Mouse (Mus musculus) cortical plate, adult 2 months (tissue): ENCODE measurements around the gene Kera. TPM values are rescaled to one million over a fixed set of nuclear protein-coding genes. Genes with fewer than 3 reads are reported as not detected.

Source experiments
- H3K27ac ChIP-seq: fragments of 200-500 bp; 2 replicates; pipeline ENCODE4 v1.5.1; 2012; ENCODE audit warnings: low read length, control low read depth, inconsistent platforms; ENCODE audit not compliant: insufficient read depth
- H3K4me1 ChIP-seq: fragments of 200-500 bp; 2 replicates; pipeline ENCODE4 v1.6.1; 2011; ENCODE audit warnings: low read length; ENCODE audit not compliant: control insufficient read depth, insufficient read depth
- H3K4me3 ChIP-seq: fragments of 200-500 bp; 2 replicates; pipeline ENCODE4 v1.5.1; 2011; ENCODE audit warnings: mild to moderate bottlenecking, low read length, control low read depth; ENCODE audit not compliant: insufficient read depth
- CTCF ChIP-seq: fragments of 200-500 bp; IDR thresholded peaks from 2 replicates; pipeline ENCODE4 v1.5.1; 2011; ENCODE audit warnings: mild to moderate bottlenecking, control low read depth, low read length; ENCODE audit not compliant: insufficient read depth; ENCODE audit errors: extremely low read depth
- POLR2A ChIP-seq: fragments of 200-500 bp; IDR thresholded peaks from 2 replicates; pipeline ENCODE4 v1.6.1; 2011; ENCODE audit warnings: mild to moderate bottlenecking, low read length, control low read depth; ENCODE audit not compliant: insufficient read depth; ENCODE audit errors: extremely low read depth
- polyA plus RNA-seq: library from polyadenylated mRNA; depleted of rRNA; stranded (reverse); fragments of >200 nt; gene quantifications from 2 replicates; pipeline ENCODE4 v1.2.3, GENCODE M21; 2012; rRNA removed

Gene Kera
- polyA plus RNA-seq, 1 experiment: not detected

GRCm38 (mm10) chr10:97603256-97603655 is 3.4 kb upstream of the Kera start:
- H3K4me3 ChIP-seq: no peak overlapping the region
- H3K4me1 ChIP-seq: no peaks in the 10 kb centered on the region
- TF ChIP-seq POLR2A: no peak
- TF ChIP-seq CTCF: no peak
- H3K27ac ChIP-seq: no peak overlapping the region

- no peak overlapping the region for H3K4me3 ChIP-seq
- no peak overlapping the region for H3K27ac ChIP-seq
- TF ChIP-seq POLR2A: no peak
- no peak for TF ChIP-seq CTCF
- no peaks in the 10 kb centered on the region for H3K4me1 ChIP-seq
Observed at GRCm38 (mm10) chr10:97622328-97622727, 15.6 kb downstream of the Kera start.

- Histone ChIP-seq H3K27ac (no peak overlapping the region), H3K4me1 (no peaks in the 10 kb centered on the region)
- TF ChIP-seq POLR2A: no peak
- TF ChIP-seq CTCF: no peak
Observed at GRCm38 (mm10) chr10:97624381-97624780, 17.7 kb downstream of the Kera start.

GRCm38 (mm10) chr10:97625116-97625515 is 18.4 kb downstream of the Kera start:
- H3K4me1 ChIP-seq: no peaks in the 10 kb centered on the region
- TF ChIP-seq POLR2A: no peak
- no peak for TF ChIP-seq CTCF
- no peak overlapping the region for H3K27ac ChIP-seq
- no peak overlapping the region for H3K4me3 ChIP-seq

More at GRCm38 (mm10) chr10:97624381-97624780, 17.7 kb downstream of the Kera start:
- H3K4me3 ChIP-seq: no peak overlapping the region

GRCm38 (mm10) chr10:97626543-97626942 is 19.9 kb downstream of the Kera start:
- no peaks in the 10 kb centered on the region for H3K4me1 ChIP-seq
- H3K4me3 ChIP-seq: no peak overlapping the region
- no peak overlapping the region for H3K27ac ChIP-seq
- TF ChIP-seq CTCF (no peak), POLR2A (no peak)

GRCm38 (mm10) chr10:97631061-97631460 is 24.4 kb downstream of the Kera start:
- TF ChIP-seq CTCF (no peak), POLR2A (no peak)
- Histone ChIP-seq H3K4me3 (no peak overlapping the region), H3K4me1 (no peaks in the 10 kb centered on the region), H3K27ac (no peak overlapping the region)

GRCm38 (mm10) chr10:97641926-97642325 is 35.2 kb downstream of the Kera start:
- no peak for TF ChIP-seq POLR2A
- TF ChIP-seq CTCF: no peak
- Histone ChIP-seq H3K27ac (no peak overlapping the region), H3K4me1 (no peaks in the 10 kb centered on the region), H3K4me3 (no peak overlapping the region)

- H3K4me3 ChIP-seq: no peak within 1 kb of the TSS
- TF ChIP-seq CTCF (no peak), POLR2A (no peak)
- no peaks in the 10 kb centered on the region for H3K4me1 ChIP-seq
- H3K27ac ChIP-seq: no peak within 1 kb of the TSS
Observed at GRCm38 (mm10) chr10:97643768-97644167, 37.1 kb downstream of the Kera start, which contains the start of gene Epyc. Epyc (plus strand) TSS chr10:97644068.

GRCm38 (mm10) chr10:97650334-97650733 is 43.7 kb downstream of the Kera start:
- no peak overlapping the region for H3K4me3 ChIP-seq
- no peaks in the 10 kb centered on the region for H3K4me1 ChIP-seq

GRCm38 (mm10) chr10:97659489-97659888 is 52.8 kb downstream of the Kera start:
- Histone ChIP-seq H3K27ac (no peak overlapping the region), H3K4me1 (no peaks in the 10 kb centered on the region), H3K4me3 (no peak overlapping the region)
- TF ChIP-seq POLR2A (no peak), CTCF (no peak)

More at GRCm38 (mm10) chr10:97650334-97650733, 43.7 kb downstream of the Kera start:
- no peak for TF ChIP-seq CTCF
- TF ChIP-seq POLR2A: no peak
- H3K27ac ChIP-seq: no peak overlapping the region

Other genes with a start within 250 kb of the Kera start
- 17.6 and 21.5 TPM in 2 replicates for gene Dcn, start 127.3 kb upstream of the Kera start, polyA plus RNA-seq
- 3.3 and 3.7 TPM in 2 replicates for gene Lum, start 41.8 kb upstream of the Kera start, polyA plus RNA-seq
- 0.06 TPM in 1 of 2 replicates, not detected in the other for gene Epyc, start 37.2 kb downstream of the Kera start, polyA plus RNA-seq
- not detected in 2 replicates for gene Ccer1, start 86.2 kb downstream of the Kera start, polyA plus RNA-seq
- 0.04 TPM in 1 of 2 replicates, not detected in the other for gene C030005K15Rik, start 119.9 kb downstream of the Kera start, polyA plus RNA-seq